Mouse (Mus musculus): ENCODE measurements around the gene Clcn6. TPM values are rescaled to one million over a fixed set of nuclear protein-coding genes. Genes with fewer than 3 reads are reported as not detected.

The Clcn6 gene
- polyA plus RNA-seq, 1 experiment from 2014 or later: 36.5 TPM

DNA sequence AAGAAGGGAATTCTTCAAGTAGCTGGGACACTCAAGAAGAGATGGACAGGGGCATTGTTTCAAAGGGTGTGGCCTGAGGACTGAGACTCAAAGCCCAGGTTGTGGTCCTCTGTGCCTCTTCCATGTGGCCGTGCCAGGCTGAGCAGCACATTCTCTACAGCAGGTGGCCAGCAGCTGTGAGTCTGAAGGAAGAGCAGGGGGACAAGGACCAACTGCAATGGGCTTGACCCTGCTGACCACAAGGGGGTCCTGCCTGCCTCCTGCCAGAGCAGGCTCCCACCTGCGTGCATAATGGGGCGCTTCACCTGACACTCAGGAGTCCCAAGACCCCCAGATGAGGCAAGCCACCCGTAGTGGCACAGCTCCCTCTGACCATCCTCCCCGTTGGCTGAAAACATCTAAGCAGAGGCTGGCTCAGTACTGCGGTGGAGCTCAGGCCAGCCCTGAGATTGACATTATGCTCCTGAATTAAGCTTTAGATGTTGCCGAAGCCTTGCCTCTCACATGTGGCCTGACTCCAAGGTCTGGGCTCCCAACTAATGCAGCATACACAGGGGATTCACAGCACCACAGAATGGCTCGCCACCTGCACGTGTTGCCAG is 19.7 kb upstream of the Clcn6 start:
- WGBS: 95% methylated on average over 9 of the region's 9 CpGs
- Histone ChIP-seq H3K27me3 (ENCODE audit: control insufficient read depth, insufficient read depth, low read depth, low read length) (no peaks in the 10 kb centered on the region), H3K27ac (ENCODE audit: low read length) (no peak overlapping the region), H3K36me3 (ENCODE audit: control insufficient read depth, insufficient read depth, low read length) (peaks cover 32% of the 10 kb centered on the region), H3K4me2 (ENCODE audit: low read length) (no peak overlapping the region), H3K4me1 (ENCODE audit: control insufficient read depth, insufficient read depth, low read length) (no peaks in the 10 kb centered on the region), H3K4me3 (ENCODE audit: low read depth, low read length) (no peak overlapping the region), H3K9ac (ENCODE audit: low read depth, low read length) (no peak overlapping the region), H3K9me3 (replicated peaks; ENCODE audit: control insufficient read depth, low read length, poor library complexity, severe bottlenecking) (no peaks in the 10 kb centered on the region)
- ATAC-seq: no peak

DNA sequence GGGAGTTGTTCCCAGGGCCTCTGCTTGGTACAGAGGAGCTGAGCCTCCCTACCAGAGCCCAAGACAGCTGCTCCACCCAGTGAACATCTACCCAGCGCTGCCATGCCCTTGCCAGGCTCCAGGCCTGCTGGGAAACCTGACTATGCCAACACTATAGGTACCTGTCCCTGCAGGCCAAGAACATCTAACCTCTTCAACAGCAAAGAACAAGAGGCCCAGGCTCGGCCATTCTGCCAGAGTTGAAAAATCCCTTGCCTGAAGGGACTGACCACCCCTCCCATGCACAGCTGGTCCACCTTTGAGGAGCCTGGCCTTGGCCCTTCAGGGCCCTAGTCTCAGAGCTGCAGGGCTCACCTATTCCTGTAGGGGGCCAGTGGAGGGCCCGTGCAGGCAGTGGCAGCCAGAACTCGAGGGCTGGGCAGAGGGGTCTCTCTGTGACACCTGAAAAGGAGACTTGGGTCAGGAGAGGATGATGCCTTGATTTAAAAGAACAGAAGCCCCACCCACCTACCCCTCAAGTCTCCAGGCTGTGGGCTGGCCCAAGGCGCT is 19.1 kb upstream of the Clcn6 start:
- Histone ChIP-seq H3K27ac (ENCODE audit: low read length) (no peak overlapping the region), H3K4me1 (ENCODE audit: control insufficient read depth, insufficient read depth, low read length) (no peaks in the 10 kb centered on the region), H3K9me3 (replicated peaks; ENCODE audit: control insufficient read depth, low read length, poor library complexity, severe bottlenecking) (no peaks in the 10 kb centered on the region), H3K36me3 (ENCODE audit: control insufficient read depth, insufficient read depth, low read length) (peaks cover 35% of the 10 kb centered on the region), H3K4me3 (ENCODE audit: low read depth, low read length) (no peak overlapping the region), H3K4me2 (ENCODE audit: low read length) (no peak overlapping the region), H3K27me3 (ENCODE audit: control insufficient read depth, insufficient read depth, low read depth, low read length) (no peaks in the 10 kb centered on the region), H3K9ac (ENCODE audit: low read depth, low read length) (no peak overlapping the region)
- ATAC-seq: no peak
- 80% methylated on average over 5 of the region's 5 CpGs for WGBS

DNA sequence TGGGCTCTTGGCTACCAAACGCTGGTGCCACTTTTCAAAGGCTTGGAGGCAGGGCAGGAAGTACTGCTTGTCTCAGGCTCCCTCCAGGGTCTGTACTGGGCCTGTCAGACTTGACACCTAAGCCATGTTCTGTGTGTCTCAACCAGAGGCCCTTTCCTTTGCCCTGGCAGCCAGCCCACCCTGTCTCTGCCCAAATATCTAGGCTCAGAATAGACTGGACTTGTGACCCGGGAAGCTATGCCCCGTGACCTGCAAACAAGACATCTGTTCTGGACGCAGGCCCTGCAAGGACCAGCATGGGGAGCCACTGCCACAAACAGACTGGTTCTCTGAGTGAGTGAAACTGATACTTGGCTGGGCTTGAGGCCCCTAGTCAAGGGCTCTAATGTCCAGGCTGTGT is 18.2 kb upstream of the Clcn6 start:
- Histone ChIP-seq H3K27me3 (ENCODE audit: control insufficient read depth, insufficient read depth, low read depth, low read length) (no peaks in the 10 kb centered on the region), H3K9me3 (replicated peaks; ENCODE audit: control insufficient read depth, low read length, poor library complexity, severe bottlenecking) (no peaks in the 10 kb centered on the region), H3K27ac (ENCODE audit: low read length) (no peak overlapping the region), H3K36me3 (ENCODE audit: control insufficient read depth, insufficient read depth, low read length) (peaks cover 43% of the 10 kb centered on the region), H3K4me3 (ENCODE audit: low read depth, low read length) (no peak overlapping the region), H3K9ac (ENCODE audit: low read depth, low read length) (no peak overlapping the region), H3K4me2 (ENCODE audit: low read length) (no peak overlapping the region), H3K4me1 (ENCODE audit: control insufficient read depth, insufficient read depth, low read length) (no peaks in the 10 kb centered on the region)
- ATAC-seq: no peak
- 90% methylated on average over 4 of the region's 4 CpGs for WGBS

GRCm38 (mm10) chr4:148056246-148056645 is 17.6 kb upstream of the Clcn6 start:
- Histone ChIP-seq H3K9me3 (replicated peaks; ENCODE audit: control insufficient read depth, low read length, poor library complexity, severe bottlenecking) (no peaks in the 10 kb centered on the region), H3K4me3 (ENCODE audit: low read depth, low read length) (no peak overlapping the region), H3K4me1 (ENCODE audit: control insufficient read depth, insufficient read depth, low read length) (no peaks in the 10 kb centered on the region), H3K9ac (ENCODE audit: low read depth, low read length) (no peak overlapping the region), H3K27ac (ENCODE audit: low read length) (no peak overlapping the region), H3K36me3 (ENCODE audit: control insufficient read depth, insufficient read depth, low read length) (peaks cover 48% of the 10 kb centered on the region), H3K27me3 (ENCODE audit: control insufficient read depth, insufficient read depth, low read depth, low read length) (no peaks in the 10 kb centered on the region), H3K4me2 (ENCODE audit: low read length) (no peak overlapping the region)
- 88% methylated on average over 7 of the region's 7 CpGs for WGBS
- ATAC-seq: no peak

- 92% methylated on average over 21 of the region's 21 CpGs for WGBS
- Histone ChIP-seq H3K9ac (ENCODE audit: low read depth, low read length) (no peak overlapping the region), H3K36me3 (ENCODE audit: control insufficient read depth, insufficient read depth, low read length) (peaks cover 48% of the 10 kb centered on the region)
These were observed 16.5 kb upstream of the Clcn6 start for GRCm38 (mm10) chr4:148054961-148055695.

GRCm38 (mm10) chr4:148053417-148053920 is 14.8 kb upstream of the Clcn6 start:
- H3K4me1 ChIP-seq (ENCODE audit: control insufficient read depth, insufficient read depth, low read length): no peaks in the 10 kb centered on the region
- H3K4me2 ChIP-seq (ENCODE audit: low read length): no peak overlapping the region
- H3K9me3 ChIP-seq (replicated peaks; ENCODE audit: control insufficient read depth, low read length, poor library complexity, severe bottlenecking): no peaks in the 10 kb centered on the region
- no peaks in the 10 kb centered on the region for H3K27me3 ChIP-seq (ENCODE audit: control insufficient read depth, insufficient read depth, low read depth, low read length)
- no peak for ATAC-seq
- WGBS: 89% methylated on average over 12 of the region's 12 CpGs
- no peak overlapping the region for H3K27ac ChIP-seq (ENCODE audit: low read length)
- no peak overlapping the region for H3K4me3 ChIP-seq (ENCODE audit: low read depth, low read length)
- peaks cover 48% of the 10 kb centered on the region for H3K36me3 ChIP-seq (ENCODE audit: control insufficient read depth, insufficient read depth, low read length)
- H3K9ac ChIP-seq (ENCODE audit: low read depth, low read length): no peak overlapping the region

More at GRCm38 (mm10) chr4:148054961-148055695, 16.5 kb upstream of the Clcn6 start:
- H3K27me3 ChIP-seq (ENCODE audit: control insufficient read depth, insufficient read depth, low read depth, low read length): no peaks in the 10 kb centered on the region
- no peak overlapping the region for H3K4me2 ChIP-seq (ENCODE audit: low read length)
- no peak overlapping the region for H3K27ac ChIP-seq (ENCODE audit: low read length)
- ATAC-seq: no peak
- no peaks in the 10 kb centered on the region for H3K4me1 ChIP-seq (ENCODE audit: control insufficient read depth, insufficient read depth, low read length)
- no peaks in the 10 kb centered on the region for H3K9me3 ChIP-seq (replicated peaks; ENCODE audit: control insufficient read depth, low read length, poor library complexity, severe bottlenecking)
- H3K4me3 ChIP-seq (ENCODE audit: low read depth, low read length): no peak overlapping the region

GRCm38 (mm10) chr4:148052976-148053375 is 14.4 kb upstream of the Clcn6 start:
- no peaks in the 10 kb centered on the region for H3K27me3 ChIP-seq (ENCODE audit: control insufficient read depth, insufficient read depth, low read depth, low read length)
- H3K4me3 ChIP-seq (ENCODE audit: low read depth, low read length): no peak overlapping the region
- no peak for ATAC-seq
- H3K4me2 ChIP-seq (ENCODE audit: low read length): no peak overlapping the region
- H3K36me3 ChIP-seq (ENCODE audit: control insufficient read depth, insufficient read depth, low read length): peaks cover 53% of the 10 kb centered on the region
- 68% methylated on average over 2 of the region's 2 CpGs for WGBS
- no peaks in the 10 kb centered on the region for H3K9me3 ChIP-seq (replicated peaks; ENCODE audit: control insufficient read depth, low read length, poor library complexity, severe bottlenecking)
- no peak overlapping the region for H3K9ac ChIP-seq (ENCODE audit: low read depth, low read length)
- no peaks in the 10 kb centered on the region for H3K4me1 ChIP-seq (ENCODE audit: control insufficient read depth, insufficient read depth, low read length)
- no peak overlapping the region for H3K27ac ChIP-seq (ENCODE audit: low read length)

DNA sequence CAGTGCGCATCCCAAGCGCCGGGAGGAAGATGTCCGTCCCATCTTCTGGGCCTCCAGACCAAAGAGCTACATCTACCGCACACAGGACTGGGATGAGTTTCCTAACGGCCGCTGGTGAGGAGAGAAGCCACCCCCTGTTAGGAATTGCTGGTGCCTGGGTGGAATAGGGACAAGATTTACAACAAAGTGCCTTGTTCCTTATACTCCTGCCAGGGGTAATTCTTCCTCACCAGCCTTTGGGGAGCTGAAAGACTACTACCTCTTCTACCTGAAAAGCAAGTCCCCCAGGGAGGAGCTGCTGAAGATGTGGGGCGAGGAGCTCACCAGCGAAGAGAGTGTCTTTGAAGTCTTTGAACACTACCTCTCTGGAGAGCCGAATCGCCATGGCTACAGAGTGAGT is 13.3 kb upstream of the Clcn6 start:
- Histone ChIP-seq H3K36me3 (ENCODE audit: control insufficient read depth, insufficient read depth, low read length) (peaks cover 45% of the 10 kb centered on the region), H3K4me3 (ENCODE audit: low read depth, low read length) (no peak overlapping the region), H3K4me2 (ENCODE audit: low read length) (no peak overlapping the region), H3K9ac (ENCODE audit: low read depth, low read length) (no peak overlapping the region), H3K27ac (ENCODE audit: low read length) (no peak overlapping the region), H3K4me1 (ENCODE audit: control insufficient read depth, insufficient read depth, low read length) (no peaks in the 10 kb centered on the region; the same call in 1 of the 2 replicates), H3K27me3 (ENCODE audit: control insufficient read depth, insufficient read depth, low read depth, low read length) (no peaks in the 10 kb centered on the region), H3K9me3 (replicated peaks; ENCODE audit: control insufficient read depth, low read length, poor library complexity, severe bottlenecking) (no peaks in the 10 kb centered on the region)
- no peak for ATAC-seq
- 79% methylated on average over 11 of the region's 11 CpGs for WGBS

Measured in midbrain, embryonic 16.5 days (tissue).